Mouse (Mus musculus) CD4-positive naive resting alpha-beta T cell, adult 57 days (primary cell): Measurements from ENCODE around the gene Bpifb5. TPM values are rescaled to one million over a fixed set of nuclear protein-coding genes. Genes with fewer than 3 reads are reported as not detected.

ENCODE experiments used
- total RNA-seq: library from RNA; stranded (reverse); gene quantifications from one replicate; pipeline ENCODE4 v1.2.4, GENCODE M21; 2023

Bpifb5 gene
- not detected for total RNA-seq

DNA sequence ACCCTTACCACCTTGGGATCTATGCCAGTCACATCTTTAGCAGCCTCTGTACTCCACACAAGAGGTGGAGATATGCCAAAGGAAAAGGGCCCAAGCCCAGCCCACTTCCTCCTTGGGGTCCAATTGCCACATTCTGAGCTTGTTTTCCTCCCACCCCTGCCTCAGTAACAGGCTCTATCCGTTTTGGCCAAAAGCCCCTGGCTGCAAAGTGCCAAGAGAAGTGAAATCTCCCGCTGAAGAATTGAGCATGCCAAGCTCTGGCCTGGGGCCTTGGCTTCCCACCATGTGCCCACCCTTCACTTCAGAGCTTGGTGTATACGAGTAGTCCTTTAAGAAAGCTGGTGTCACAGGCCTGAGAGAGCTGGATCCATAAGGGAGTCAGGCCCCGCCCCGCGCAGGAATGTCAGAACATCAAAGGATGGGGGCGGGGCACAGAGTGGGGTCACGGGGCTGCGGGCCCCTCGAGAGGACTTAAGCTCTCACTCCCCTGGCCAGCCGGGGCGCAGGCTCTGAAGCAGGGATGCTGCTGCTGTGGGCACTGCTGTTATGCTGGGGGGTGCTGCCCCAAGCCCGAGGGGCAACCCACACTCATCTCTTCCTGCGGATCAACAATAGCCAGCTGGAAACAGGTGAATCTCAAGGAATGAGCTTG lies at the start of gene Bpifb5:
Bpifb5 (plus strand) TSS at position 478 of the 652 bp plus-strand sequence.

GRCm38 (mm10) chr2:154190546-154191258 lies 32.8 kb upstream of the Bpifb5 start, which contains the start of gene Bpifb1:
Gene Bpifb1, plus strand, starts transcription at chr2:154190818.

GRCm38 (mm10) chr2:154257554-154257953 lies 34.0 kb downstream of the Bpifb5 start, which contains the start of gene Bpifb9a:
Gene Bpifb9a, plus strand, starts transcription at chr2:154257854.

Other genes with a start within 250 kb of the Bpifb5 start
- not detected for gene Bpifa6, start 248.8 kb upstream of the Bpifb5 start, total RNA-seq
- not detected for gene Bpifa2, start 215.5 kb upstream of the Bpifb5 start, total RNA-seq
- not detected for gene Bpifa3, start 93.4 kb upstream of the Bpifb5 start, total RNA-seq
- gene Bpifa1, start 80.9 kb upstream of the Bpifb5 start, total RNA-seq, result not detected
- gene Bpifa5, start 61.1 kb upstream of the Bpifb5 start, total RNA-seq, result not detected
- gene Bpifb1, start 32.9 kb upstream of the Bpifb5 start, total RNA-seq, result not detected
- not detected for gene Bpifb9a, start 34.1 kb downstream of the Bpifb5 start, total RNA-seq
- not detected for gene Bpifb9b, start 83.5 kb downstream of the Bpifb5 start, total RNA-seq
- 15.8 TPM for gene Cdk5rap1, start 149.3 kb downstream of the Bpifb5 start, total RNA-seq
- 0.68 TPM for gene Snta1, start 184.4 kb downstream of the Bpifb5 start, total RNA-seq
- 36.3 TPM for gene Cbfa2t2, start 212.7 kb downstream of the Bpifb5 start, total RNA-seq